Mouse (Mus musculus) lung, embryonic 16.5 days (tissue): Measurements from ENCODE around the gene Slc31a1. TPM values are rescaled to one million over a fixed set of nuclear protein-coding genes. Genes with fewer than 3 reads are reported as not detected.
A peak's percentile ranks its signal among the peaks of the same experiment; 100 is the strongest.

Experiments used
- ATAC-seq: fragments of 200-750 bp; cut with Nextera tagmentation; 2 replicates; pipeline ENCODE4 v1.8.0; 2017; ENCODE audit warnings: low read depth, mild to moderate bottlenecking, moderate library complexity
- H3K27ac ChIP-seq: fragments of 300-500 bp; sonication (generic); 2 replicates; pipeline ENCODE4 v1.5.1; 2014; ENCODE audit warnings: mild to moderate bottlenecking, control low read depth, low read length
- H3K27me3 ChIP-seq: fragments of 300-500 bp; sonication (generic); 2 replicates; pipeline ENCODE4 v1.6.1; 2014; ENCODE audit warnings: low read depth, low read length, mixed read lengths; ENCODE audit not compliant: control insufficient read depth, insufficient read depth
- H3K36me3 ChIP-seq: fragments of 300-500 bp; sonication (generic); 2 replicates; pipeline ENCODE4 v1.6.1; 2014; ENCODE audit warnings: low read length; ENCODE audit not compliant: control insufficient read depth, insufficient read depth
- H3K4me1 ChIP-seq: fragments of 300-500 bp; sonication (generic); replicated peaks from 2 replicates; pipeline ENCODE4 v1.6.1; 2014; ENCODE audit warnings: low read length, mixed read lengths; ENCODE audit not compliant: control insufficient read depth, insufficient read depth
- H3K4me2 ChIP-seq: fragments of 300-500 bp; sonication (generic); 2 replicates; pipeline ENCODE4 v1.6.1; 2014; ENCODE audit warnings: low read depth, low read length, control low read depth
- H3K4me3 ChIP-seq: fragments of 300-500 bp; sonication (generic); 2 replicates; pipeline ENCODE4 v1.5.1; 2014; ENCODE audit warnings: mild to moderate bottlenecking, low read length, control low read depth
- H3K9ac ChIP-seq: fragments of 300-500 bp; sonication (generic); 2 replicates; pipeline ENCODE4 v1.6.1; 2014; ENCODE audit warnings: low read length, control low read depth
- H3K9me3 ChIP-seq: fragments of 300-500 bp; sonication (generic); 2 replicates; pipeline ENCODE4 v1.6.1; 2016; ENCODE audit warnings: low read length; ENCODE audit not compliant: control insufficient read depth
- WGBS: fragments of 180-500 bp; shearing (Covaris S2); extraction: QIAGEN DNeasy Blood & Tissue Kit; methylation state at CpG from one replicate; pipeline ENCODE4 v1.1.7; 2014; 5-methylcytosine and 5-hydroxymethylcytosine counted together
- polyA plus RNA-seq: library from polyadenylated mRNA; unstranded; fragments of >200 nt; fragmentation: Nextera tagmentation; extraction: Ambion mirVana; gene quantifications from 2 replicates; pipeline ENCODE4 v1.2.1, GENCODE M21; 2015

Gene Slc31a1
- polyA plus RNA-seq, 1 experiment from 2014 or later, result 51.9 TPM

- H3K9ac ChIP-seq, result peak within 1 kb of the TSS; percentile 98
- peak within 1 kb of the TSS; percentile 60 for H3K4me2 ChIP-seq
- H3K27me3 ChIP-seq, result no peaks in the 10 kb centered on the region
- WGBS, result under 1% methylated on average over 39 of the region's 39 CpGs
- peak; percentile 99 for ATAC-seq
- H3K9me3 ChIP-seq, result no peaks in the 10 kb centered on the region
- H3K4me1 ChIP-seq, result peaks cover 12% of the 10 kb centered on the region
- peak within 1 kb of the TSS; percentile 97 for H3K4me3 ChIP-seq
- peaks cover 22% of the 10 kb centered on the region for H3K36me3 ChIP-seq
- H3K27ac ChIP-seq, result peak within 1 kb of the TSS; percentile 90
Measured at GRCm38 (mm10) chr4:62408601-62409282, 48.2 kb downstream of the Slc31a1 start, which contains the start of the genes Cdc26 and Prpf4. Gene Cdc26 (minus strand): TSS chr4:62408642. Gene Prpf4 (plus strand): TSS chr4:62408797.

GRCm38 (mm10) chr4:62409615-62410014 is 49.1 kb downstream of the Slc31a1 start:
- Histone ChIP-seq H3K4me1 (peaks cover 12% of the 10 kb centered on the region), H3K27me3 (no peaks in the 10 kb centered on the region), H3K9ac (peak overlapping the region; percentile 98), H3K27ac (peak overlapping the region; percentile 90), H3K9me3 (no peaks in the 10 kb centered on the region), H3K36me3 (peaks cover 28% of the 10 kb centered on the region), H3K4me2 (peak overlapping the region; percentile 60), H3K4me3 (peak overlapping the region; percentile 97)
- ATAC-seq, result no peak
- WGBS, result 12% methylated on average over 6 of the region's 6 CpGs

GRCm38 (mm10) chr4:62410325-62410724 is 49.8 kb downstream of the Slc31a1 start:
- Histone ChIP-seq H3K9me3 (no peaks in the 10 kb centered on the region), H3K36me3 (peaks cover 34% of the 10 kb centered on the region), H3K4me3 (peak overlapping the region; percentile 97), H3K4me2 (peak overlapping the region; percentile 60), H3K4me1 (peaks cover 12% of the 10 kb centered on the region), H3K27ac (no peak overlapping the region), H3K27me3 (no peaks in the 10 kb centered on the region), H3K9ac (peak overlapping the region; percentile 3; the same call in 1 of the 2 replicates)
- ATAC-seq, result no peak
- 81% methylated on average over 2 of the region's 2 CpGs for WGBS

- WGBS, result 90% methylated on average over 10 of the region's 10 CpGs
- peaks cover 45% of the 10 kb centered on the region for H3K36me3 ChIP-seq
- no peaks in the 10 kb centered on the region for H3K9me3 ChIP-seq
- H3K4me2 ChIP-seq, result no peak overlapping the region
- ATAC-seq, result no peak
- no peak overlapping the region for H3K27ac ChIP-seq
- H3K27me3 ChIP-seq, result no peaks in the 10 kb centered on the region
- no peak overlapping the region for H3K4me3 ChIP-seq
- no peak overlapping the region for H3K9ac ChIP-seq
- peaks cover 12% of the 10 kb centered on the region for H3K4me1 ChIP-seq
Measured at GRCm38 (mm10) chr4:62411606-62412005, 51.1 kb downstream of the Slc31a1 start.

GRCm38 (mm10) chr4:62418448-62418847 is 57.9 kb downstream of the Slc31a1 start:
- Histone ChIP-seq H3K4me2 (no peak overlapping the region), H3K4me1 (no peaks in the 10 kb centered on the region), H3K4me3 (no peak overlapping the region), H3K36me3 (peaks cover 74% of the 10 kb centered on the region), H3K27me3 (no peaks in the 10 kb centered on the region), H3K27ac (no peak overlapping the region), H3K9ac (no peak overlapping the region), H3K9me3 (no peaks in the 10 kb centered on the region)
- no peak for ATAC-seq
- WGBS, result 90% methylated on average over 8 of the region's 8 CpGs

GRCm38 (mm10) chr4:62419091-62419490 is 58.6 kb downstream of the Slc31a1 start:
- no peaks in the 10 kb centered on the region for H3K9me3 ChIP-seq
- no peak overlapping the region for H3K4me3 ChIP-seq
- peaks cover 79% of the 10 kb centered on the region for H3K36me3 ChIP-seq
- no peak overlapping the region for H3K9ac ChIP-seq
- H3K4me1 ChIP-seq, result no peaks in the 10 kb centered on the region
- H3K27ac ChIP-seq, result no peak overlapping the region
- no peaks in the 10 kb centered on the region for H3K27me3 ChIP-seq
- WGBS, result 92% methylated on average over 6 of the region's 6 CpGs
- no peak for ATAC-seq
- H3K4me2 ChIP-seq, result no peak overlapping the region

GRCm38 (mm10) chr4:62425891-62426290 is 65.4 kb downstream of the Slc31a1 start:
- Histone ChIP-seq H3K9ac (no peak overlapping the region), H3K27me3 (no peaks in the 10 kb centered on the region), H3K36me3 (peaks cover 35% of the 10 kb centered on the region), H3K4me3 (no peak overlapping the region), H3K27ac (no peak overlapping the region), H3K4me2 (no peak overlapping the region), H3K4me1 (no peaks in the 10 kb centered on the region), H3K9me3 (no peaks in the 10 kb centered on the region)
- no peak for ATAC-seq
- 90% methylated on average over 4 of the region's 4 CpGs for WGBS

- Histone ChIP-seq H3K9me3 (no peaks in the 10 kb centered on the region), H3K36me3 (peaks cover 22% of the 10 kb centered on the region), H3K4me2 (no peak overlapping the region), H3K27me3 (no peaks in the 10 kb centered on the region), H3K4me1 (no peaks in the 10 kb centered on the region), H3K9ac (no peak overlapping the region), H3K4me3 (no peak overlapping the region), H3K27ac (no peak overlapping the region)
- WGBS, result 56% methylated on average over 17 of the region's 17 CpGs
- ATAC-seq, result peak; percentile 41; the same call in 1 of the 2 replicates
Measured at GRCm38 (mm10) chr4:62427978-62428758, 67.6 kb downstream of the Slc31a1 start.

- 77% methylated on average over 9 of the region's 9 CpGs for WGBS
- H3K9ac ChIP-seq, result no peak overlapping the region
- H3K27ac ChIP-seq, result no peak overlapping the region
- H3K9me3 ChIP-seq, result no peaks in the 10 kb centered on the region
- H3K36me3 ChIP-seq, result peaks cover 11% of the 10 kb centered on the region
- no peak overlapping the region for H3K4me3 ChIP-seq
- H3K27me3 ChIP-seq, result no peaks in the 10 kb centered on the region
- ATAC-seq, result no peak
- no peaks in the 10 kb centered on the region for H3K4me1 ChIP-seq
- no peak overlapping the region for H3K4me2 ChIP-seq
Measured at GRCm38 (mm10) chr4:62429616-62430015, 69.1 kb downstream of the Slc31a1 start.
